Mouse (Mus musculus) megakaryocyte, adult 5-6 weeks (primary cell): ENCODE data around the gene Gm20388. TPM values are rescaled to one million over a fixed set of nuclear protein-coding genes. Genes with fewer than 3 reads are reported as not detected.
A peak's percentile ranks its signal among the peaks of the same experiment; 100 is the strongest.

Experiments
- ATAC-seq: 2 replicates; pipeline ENCODE4 v1.8.0; 2016; ENCODE audit warnings: mild to moderate bottlenecking, inconsistent platforms; ENCODE audit not compliant: poor library complexity, severe bottlenecking
- total RNA-seq, 2 experiments: library from RNA; stranded (forward) in 1 of 2; stranded (reverse) in 1 of 2; fragments of 153-499, 151-499 nt in 1 of 2; fragments of 221-1000, 200-1000 nt in 1 of 2; gene quantifications; 2 replicates each; pipeline versions ENCODE4 v1.2.3 to v1.2.4; 2015 to 2017

The Gm20388 gene
- total RNA-seq, 2 experiments from 2014 or later, result 7.6 to 15.5 TPM

DNA sequence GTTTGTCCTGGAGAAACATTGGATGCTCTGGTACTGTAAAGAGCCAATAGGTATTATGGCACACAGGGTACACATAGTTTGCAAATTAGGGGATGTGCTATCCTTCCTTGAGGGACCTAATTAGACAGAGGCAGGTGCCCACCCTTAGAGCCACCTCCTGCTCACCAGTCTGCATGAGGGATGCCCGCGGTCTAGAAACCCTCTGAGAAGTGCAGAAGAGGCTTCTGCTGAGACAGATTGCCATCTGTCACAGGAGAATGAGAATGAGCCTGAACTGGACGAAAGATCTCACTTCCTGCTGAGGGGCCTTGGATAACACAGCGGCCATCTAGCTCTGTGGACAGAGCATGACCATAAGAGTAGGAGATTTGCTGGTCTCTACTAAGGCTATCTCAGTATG lies 3002.2 kb downstream of the Gm20388 start:
- no peak for ATAC-seq

DNA sequence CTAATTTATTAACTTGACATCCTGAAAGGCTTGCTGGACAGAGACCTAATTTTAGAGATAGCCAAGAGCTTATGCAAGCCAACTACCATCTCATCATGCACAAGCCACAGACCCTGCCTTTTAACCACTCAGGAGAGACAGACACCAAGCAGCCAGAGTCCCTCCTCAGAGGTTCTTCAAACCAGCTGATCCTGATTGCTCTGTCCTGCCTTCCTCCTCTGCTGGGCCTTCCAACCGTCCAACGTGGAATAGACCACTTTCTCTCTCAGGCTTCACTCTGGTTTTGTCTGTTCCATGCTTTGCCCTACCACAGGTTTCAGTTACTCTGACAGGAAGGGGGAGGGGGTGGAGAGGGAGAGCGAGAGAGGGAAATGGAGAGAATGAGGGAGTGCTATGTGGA lies 3006.1 kb downstream of the Gm20388 start:
- no peak for ATAC-seq

DNA sequence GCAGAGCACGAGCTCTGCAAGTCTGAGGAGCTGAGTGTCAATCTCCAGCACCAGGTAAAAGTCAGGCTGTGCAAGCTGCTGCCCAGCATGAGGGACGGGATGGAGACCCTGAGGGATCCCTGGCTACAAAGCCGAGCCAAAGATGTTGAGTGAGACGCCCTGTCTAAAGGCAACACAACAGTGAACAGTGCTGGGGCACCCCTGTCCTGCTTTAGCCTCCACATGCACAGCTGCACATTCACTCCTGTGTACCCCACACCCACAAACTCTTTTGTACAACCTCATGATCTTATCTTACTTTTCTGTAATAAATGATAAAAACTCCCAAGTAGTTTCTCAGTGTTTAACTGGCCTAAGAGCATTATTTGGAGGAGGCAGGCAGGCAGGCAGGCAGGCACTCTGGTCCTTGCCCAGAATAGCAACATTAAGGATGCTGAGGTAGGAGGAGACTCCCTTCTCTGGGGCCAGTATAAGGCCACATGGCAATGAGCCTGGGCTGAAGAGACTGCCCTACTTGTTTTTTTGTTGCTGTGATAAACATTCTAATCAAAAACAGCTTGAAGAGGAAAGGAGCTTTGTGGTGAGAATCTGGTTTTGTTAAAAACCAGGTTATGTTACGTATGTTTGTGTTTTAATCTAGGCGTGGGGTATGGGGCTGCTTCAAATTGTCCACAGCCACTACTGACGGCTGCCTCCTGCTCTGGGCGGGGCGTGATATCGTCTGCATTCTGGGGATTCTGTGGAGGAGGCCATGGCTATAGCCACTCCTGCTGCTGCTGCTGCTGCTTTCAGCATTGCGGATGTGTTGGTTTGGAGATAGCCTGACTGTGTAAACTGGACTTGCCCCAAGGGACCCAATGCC lies 3007.1 kb downstream of the Gm20388 start:
- ATAC-seq, result no peak

DNA sequence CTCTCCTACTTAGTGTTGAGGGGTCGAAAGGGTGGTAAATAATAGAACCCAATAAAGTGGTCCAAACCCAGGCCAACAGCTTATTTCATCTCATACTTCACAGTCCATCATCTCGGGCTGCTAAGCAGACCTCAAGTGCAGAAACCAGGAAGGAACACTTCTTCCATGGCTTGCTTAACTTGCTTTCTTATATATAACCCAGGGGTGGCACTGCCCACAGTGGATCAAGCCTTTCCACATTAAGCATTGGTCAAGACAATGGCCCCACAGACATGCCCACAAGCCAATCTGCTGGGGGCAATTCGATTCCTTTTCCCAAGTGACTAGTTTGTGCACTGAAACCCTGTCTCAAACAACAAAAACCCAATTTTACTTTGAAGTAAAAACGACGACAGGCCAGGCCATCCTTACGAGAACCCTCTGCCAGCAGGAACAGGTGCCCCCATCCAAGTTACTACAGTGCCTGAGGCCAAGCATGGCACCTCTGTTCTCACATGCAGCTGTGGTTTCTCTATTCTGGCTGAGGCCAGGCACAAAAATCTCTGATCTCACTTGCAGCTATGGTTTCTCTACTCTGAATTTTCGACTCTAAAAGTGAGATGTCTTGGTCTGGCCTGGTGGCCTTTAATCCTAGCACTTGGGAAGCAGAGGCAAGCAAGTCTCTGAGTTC lies 3007.9 kb downstream of the Gm20388 start:
- ATAC-seq, result peak; percentile 29; the same call in 1 of the 2 replicates

DNA sequence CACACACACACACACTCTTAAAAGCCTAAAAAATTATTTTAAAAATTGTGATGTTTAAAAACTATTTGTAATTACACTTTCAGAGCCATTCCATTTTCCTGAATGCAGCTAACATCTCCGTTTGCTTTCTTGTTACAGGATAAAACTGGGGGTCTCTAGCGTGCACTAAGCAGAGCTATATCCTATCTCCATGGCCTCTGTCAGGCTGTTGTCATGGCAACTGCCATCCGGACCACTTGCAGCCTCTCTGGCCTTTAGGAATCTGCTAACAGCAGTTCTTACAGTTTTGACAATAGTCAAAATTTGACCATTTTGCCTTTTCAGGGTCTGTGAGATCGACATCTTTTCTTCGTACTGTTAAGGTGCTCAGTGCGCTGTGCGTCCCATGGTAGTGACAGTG lies 3010.2 kb downstream of the Gm20388 start:
- ATAC-seq, result no peak

DNA sequence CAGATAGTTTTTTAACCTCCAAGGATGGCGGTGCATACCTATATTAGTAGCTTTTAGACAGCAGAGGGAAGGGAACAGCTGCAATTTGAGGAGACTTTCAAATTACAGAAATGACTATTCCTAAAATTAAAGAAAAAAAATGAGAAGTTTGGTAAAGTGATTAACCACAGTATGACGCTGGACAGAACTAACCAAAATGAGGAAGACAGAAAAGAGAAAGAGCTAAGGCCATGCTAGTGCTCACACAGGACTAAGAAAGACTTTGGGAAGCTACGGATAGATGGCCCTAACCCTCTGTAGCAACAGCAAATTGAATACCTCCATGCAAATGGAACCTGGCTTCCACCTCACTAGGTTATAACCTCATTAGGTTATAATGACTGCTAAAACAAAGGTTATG lies 3012.3 kb downstream of the Gm20388 start:
- ATAC-seq, result peak; percentile 88

DNA sequence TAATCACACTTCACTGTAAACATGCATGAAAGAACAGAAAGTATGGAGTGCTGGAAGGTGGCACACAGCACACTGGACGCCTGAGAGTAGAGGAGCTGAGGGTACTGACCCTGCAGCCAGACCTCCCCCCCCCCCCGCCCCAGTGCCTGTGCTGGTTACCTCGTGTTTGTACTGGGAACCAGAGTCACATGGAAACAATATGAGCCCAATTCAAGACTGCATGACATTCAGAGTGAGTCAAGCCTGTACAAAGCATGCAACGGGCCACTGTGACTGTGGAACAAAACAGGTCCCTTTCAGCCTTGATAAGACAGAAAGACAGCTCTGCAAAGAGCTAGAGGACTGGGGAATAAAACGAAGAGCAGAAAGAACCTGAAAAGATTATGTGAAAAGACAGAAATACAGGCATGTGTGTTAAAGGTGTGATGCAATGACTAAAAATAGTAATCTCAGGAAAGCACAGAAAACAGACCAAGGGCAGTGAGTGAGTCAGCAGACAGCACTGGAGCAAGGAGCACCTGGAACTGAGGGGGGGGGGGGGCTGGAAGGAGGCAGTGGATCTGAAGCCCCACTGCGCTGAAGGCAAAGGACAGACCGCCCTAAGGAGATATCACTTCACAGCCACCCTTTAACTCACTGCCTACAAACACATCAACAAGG lies 3012.9 kb downstream of the Gm20388 start:
- no peak for ATAC-seq

DNA sequence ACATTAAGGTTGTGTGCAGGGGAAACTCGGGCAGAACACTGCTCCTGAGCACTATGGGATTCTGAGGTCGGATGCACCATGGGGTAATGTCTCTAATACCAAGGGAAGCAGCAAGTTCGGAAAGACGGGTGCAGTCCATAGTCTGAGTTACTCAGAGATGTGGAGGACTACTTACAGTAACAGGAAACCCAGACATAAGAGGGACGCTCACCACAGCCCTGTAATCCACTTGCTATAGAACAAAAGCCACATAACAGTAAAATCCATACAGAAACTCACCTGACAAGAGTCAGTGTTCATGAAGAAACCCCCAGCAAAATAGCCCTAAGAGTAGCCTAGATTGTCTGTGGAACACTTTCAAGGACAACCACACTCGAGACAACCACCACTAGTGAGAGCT lies 3013.4 kb downstream of the Gm20388 start:
- ATAC-seq, result no peak

DNA sequence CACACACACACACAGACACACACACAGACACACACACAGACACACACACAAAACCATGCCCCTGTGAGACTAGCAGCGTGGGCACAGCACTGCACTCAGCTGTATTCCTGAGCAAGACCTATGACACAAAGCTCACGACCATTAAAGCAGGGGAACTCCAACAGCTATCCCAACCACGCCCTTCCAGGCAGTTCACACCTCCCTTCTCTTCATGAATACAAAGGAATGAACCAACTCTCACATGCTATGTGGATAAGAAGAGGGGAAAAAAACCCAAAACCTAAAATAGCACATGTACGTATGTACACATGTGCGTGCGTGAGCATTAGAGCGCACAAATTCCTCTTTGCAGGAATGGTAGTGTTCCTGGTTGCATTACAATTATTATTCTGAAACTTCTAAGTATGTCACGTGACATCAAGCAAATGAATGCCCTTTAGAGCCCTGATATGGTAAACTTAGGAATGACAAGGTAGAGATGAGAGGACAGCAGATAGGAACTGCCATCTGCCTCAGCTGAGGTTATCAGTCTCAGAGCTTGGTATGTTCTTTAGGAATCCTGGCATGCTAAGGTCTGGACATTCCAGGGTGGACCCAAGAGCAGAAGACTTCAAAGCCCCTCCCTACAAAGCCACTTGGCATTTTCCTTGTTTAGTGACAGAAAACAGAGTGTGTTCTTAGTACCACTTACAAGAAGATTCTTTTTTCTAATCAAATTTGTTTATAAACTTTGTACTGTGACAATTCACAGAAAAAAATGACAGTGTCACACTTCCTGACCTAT lies 3015.5 kb downstream of the Gm20388 start:
- ATAC-seq, result no peak

DNA sequence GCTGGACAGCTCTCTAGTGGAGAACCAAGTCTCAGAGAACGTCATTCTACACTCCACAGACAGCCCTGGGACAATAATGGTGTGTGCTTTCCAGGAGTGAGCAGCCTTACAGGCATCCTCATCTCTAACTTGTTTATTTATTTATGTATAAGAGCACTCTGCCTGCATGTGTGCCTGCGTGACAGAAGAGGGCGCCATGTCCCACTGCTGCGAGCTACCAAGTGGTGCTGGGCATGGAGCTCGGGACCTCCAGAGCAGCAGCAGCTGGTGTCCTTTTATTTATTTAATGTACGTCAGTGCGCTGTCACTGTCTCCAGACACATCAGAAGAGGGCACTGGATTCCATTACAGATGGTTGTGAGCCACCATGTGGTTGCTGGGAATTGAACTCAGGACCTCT lies 3016.1 kb downstream of the Gm20388 start:
- ATAC-seq, result no peak

DNA sequence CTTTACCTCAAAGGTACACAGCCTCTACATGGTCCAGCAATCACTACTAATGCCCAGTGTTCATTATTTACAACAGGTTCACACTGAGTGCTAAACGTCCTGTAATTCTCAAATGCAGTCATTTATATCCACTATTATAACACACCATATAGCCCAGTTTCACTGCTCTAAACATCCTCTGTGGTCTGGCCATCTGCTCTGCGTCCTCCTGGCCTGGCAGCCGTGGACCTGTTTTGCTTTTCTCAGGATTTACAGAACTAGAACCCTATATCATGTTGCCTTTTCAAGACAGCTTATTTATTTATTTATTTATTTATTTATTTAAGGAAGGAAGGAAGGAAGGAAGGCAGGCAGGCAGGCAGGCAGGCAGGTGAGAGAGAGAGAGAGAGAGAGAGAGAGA lies 3017.2 kb downstream of the Gm20388 start:
- no peak for ATAC-seq

DNA sequence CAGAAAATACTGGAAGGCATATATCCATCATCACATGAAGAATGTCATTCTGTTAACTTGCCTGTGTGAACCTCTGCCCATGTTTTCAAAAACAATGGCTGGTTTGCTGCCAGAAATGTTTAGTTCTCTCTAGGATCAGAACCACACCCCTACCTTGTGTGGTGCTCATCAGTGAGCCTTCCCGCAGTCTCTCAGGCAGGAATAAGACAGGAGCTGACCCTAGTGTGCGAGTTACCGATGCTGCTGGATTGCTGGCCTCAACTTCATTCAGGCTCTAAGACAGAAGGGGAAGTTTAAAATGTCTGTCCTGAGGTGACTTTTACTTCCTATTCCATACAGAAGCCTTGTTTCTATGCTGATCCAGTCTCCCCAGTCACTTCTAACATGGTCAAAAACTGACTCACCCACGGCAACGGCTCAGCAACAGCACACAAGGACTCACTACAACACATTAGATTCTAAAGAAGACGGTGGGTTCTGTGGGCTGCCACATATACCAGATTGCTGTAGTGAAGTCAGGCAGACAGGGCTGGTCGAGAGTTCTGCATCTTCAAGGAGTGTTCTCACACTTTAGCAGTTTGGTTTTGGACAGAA lies 3018.1 kb downstream of the Gm20388 start:
- peak; percentile 66 for ATAC-seq

DNA sequence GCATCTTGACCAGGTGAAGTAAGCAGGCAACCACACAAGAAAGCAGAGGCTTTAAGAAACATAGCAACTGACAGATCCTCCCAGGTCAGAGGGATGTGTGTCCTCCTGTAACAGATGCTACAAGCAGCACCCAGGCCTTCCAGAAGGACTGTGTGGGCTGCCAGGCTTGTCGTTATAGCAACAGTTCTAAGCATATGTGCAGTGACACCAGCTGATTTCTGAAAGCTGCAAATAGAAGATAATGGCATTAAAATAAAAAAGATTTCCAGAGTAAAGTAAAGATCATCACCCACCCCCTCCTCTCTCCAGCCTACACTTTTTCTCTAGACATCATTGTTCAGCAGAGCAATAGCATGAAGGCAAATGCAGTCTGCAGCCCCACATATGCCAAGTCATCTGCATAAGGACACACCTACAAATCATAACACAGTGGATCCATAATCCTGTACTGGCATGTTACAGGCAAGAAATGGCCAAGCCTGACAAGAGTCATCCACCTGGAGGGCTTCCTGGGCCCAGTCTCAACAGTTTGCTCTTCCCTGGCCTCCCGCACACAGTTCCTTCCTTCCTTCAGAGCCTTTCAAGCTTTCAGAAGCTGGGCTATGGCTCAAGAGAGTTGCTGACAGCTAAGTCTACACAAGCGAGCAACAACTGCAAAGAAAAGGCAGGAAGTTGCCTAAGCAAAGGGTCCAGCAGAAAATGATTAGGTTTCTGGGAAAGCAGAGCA lies 3021.4 kb downstream of the Gm20388 start:
- peak; percentile 36 for ATAC-seq

DNA sequence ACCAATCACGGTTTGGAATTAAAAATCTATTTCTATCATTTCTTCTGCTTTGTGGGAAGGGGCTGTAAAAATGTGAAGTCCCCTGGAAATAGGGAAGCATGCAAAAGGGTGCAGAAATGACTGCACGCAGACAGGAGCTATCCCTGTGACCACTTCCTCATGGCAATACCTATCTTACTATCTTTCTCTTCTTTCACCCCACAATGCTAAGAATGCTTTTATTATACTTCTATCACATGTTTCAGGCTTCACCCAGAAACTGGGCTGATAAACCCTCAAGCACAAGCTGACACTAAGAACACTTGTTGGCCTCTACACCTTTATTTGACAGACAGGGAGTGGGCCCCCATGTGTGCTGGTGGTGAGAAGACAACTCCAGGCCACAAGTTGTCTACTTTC lies 3021.9 kb downstream of the Gm20388 start:
- peak; percentile 65 for ATAC-seq

DNA sequence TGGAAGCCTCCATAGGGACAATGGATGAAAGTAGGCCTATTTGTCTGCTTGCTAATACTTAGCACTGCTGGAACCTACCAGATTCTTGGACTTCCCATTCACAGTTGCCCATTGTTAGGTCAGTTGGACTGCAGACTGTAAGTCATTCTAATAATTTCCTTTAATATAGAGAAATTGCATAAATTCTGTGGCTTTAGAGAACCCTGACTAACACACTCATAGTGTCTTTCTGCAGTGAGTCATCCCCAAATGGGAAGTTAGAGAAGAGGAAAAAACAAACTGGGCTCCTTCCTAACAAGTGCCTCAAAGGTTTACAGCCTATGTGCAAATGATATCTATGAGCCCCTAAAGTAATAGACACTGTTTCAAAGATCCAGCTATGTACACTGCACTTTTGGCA lies 3023.3 kb downstream of the Gm20388 start:
- peak; percentile 70 for ATAC-seq

DNA sequence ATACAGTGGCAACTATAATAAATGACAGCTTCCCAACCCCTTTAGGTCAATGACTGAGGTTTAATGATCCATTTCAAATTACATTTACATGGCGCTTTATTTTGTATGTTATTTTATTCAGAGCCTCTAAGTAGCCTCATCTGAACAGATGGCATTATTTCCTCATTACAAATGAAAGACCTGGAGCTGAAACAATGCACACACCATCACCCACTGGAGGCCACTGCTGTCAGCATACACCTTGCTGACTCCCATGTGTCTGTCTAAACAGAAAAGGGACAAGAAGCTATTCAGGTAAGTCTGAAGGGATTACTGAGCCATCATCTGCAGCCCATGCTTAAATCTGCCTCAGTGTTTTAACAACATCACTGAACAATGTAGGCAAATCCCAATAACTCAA lies 3024.5 kb downstream of the Gm20388 start:
- no peak for ATAC-seq

DNA sequence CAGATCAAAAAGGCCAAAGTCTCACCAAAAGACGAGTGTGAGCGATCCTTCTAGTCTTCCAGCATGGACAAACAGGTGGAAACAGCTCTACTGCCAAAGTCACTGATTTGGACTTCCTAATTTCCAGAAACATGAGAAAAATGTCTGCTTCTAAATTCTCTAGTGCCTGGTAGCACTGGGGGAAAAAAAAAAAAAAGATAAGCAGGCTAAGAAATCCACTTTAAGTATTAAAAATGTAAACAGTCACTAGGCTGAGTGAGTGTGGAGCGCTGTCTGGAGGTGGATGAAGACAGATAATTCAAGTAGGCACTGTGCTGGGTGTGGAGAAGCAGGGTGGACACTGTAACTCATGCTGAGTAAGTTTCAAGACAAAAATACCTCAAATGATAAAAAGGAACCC lies 3025.3 kb downstream of the Gm20388 start:
- no peak for ATAC-seq

DNA sequence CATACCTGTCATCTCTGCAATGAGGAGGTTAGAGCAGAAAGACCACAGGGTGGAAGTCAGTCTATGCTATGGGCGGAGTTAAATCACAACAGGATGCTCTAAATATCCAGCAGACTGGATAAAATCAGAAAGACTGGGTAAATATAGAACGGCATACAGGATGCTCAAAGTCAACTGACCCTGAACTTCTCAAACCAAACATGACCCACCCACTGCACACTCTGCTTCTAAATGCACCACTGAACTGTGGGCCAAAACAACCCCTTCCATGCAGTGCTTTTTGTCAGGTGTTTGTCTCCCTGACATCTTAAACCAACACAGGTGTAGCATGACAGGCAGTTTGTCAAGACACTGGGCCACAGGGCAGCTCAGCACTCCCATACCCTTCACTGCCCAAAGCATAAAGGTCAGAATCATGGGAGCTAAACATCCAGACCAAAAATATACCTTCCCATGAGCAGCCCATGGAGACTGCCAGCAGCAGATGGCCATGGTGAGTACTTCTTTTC lies 3027.0 kb downstream of the Gm20388 start:
- ATAC-seq, result no peak

DNA sequence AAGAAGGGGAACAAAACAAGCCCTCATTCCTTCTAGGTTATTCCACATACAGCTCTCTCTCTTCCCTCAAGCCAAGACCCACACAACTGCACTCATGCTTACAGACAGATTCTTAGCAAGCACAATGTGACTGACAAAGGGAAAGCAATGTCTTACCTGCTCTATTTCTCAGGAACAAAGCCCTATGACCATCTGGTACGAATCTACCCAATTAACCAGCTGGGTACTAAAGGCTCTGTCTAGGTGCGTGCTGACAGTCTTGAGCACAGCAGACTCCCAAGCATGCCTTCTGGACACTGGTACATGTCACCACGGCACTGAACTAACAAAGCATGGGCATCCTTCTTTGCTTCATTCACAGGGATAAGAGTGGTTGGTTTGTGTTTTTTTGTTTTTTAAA lies 3027.5 kb downstream of the Gm20388 start:
- no peak for ATAC-seq

DNA sequence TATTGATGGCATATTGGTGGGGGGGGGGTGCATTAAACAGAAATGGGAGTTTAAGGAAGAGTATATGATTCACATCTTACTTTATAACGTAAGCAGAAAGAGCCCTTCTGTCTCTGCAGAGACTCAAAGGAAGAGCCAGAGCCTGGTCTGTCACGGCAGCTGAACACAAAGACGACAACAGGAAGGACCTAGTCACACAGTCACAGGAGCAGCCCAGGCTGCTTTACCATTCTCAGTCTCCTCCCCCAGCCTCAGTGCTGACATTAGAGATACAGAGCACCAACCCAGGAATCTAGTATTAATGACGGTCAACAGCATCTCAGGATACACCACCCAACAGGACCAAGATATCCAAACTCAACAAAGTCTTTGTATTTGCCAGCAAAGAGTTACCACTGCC lies 3027.9 kb downstream of the Gm20388 start:
- ATAC-seq, result peak; percentile 47; the same call in 1 of the 2 replicates
